Mouse (Mus musculus): ENCODE measurements around the gene Hist1h3b.

The Hist1h3b gene

DNA sequence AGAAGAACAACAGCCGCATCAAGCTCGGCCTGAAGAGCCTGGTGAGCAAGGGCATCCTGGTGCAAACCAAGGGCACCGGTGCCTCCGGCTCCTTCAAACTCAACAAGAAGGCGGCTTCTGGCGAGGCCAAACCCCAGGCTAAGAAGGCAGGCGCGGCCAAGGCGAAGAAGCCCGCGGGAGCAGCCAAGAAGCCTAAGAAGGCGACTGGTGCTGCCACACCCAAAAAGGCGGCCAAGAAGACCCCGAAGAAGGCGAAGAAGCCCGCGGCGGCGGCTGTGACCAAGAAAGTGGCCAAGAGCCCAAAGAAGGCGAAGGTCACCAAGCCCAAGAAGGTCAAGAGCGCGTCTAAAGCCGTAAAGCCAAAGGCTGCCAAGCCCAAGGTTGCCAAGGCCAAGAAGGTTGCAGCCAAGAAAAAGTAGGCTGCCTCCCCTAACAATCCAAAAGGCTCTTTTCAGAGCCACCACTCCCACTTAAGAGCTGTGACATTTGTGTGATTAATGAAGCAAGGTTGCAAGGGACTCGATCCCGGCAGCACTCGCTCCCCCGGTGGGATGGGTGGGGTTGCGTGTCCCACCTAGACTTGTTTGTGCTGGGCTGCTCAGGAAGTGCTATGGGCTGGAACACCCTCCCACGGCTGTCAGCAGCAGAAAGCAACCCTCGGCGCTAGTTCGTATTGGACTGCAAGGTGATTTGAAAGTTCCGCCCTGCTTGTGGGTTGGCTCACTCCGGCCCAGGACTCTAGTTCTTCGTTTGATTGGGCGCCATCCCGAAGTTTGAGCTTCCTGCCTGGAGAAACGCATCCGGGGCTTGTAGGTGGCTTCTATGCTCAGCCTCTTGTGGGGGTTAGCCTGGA is 12.8 kb upstream of the Hist1h3b start:
- peak; percentile 88 for DNase-seq

DNA sequence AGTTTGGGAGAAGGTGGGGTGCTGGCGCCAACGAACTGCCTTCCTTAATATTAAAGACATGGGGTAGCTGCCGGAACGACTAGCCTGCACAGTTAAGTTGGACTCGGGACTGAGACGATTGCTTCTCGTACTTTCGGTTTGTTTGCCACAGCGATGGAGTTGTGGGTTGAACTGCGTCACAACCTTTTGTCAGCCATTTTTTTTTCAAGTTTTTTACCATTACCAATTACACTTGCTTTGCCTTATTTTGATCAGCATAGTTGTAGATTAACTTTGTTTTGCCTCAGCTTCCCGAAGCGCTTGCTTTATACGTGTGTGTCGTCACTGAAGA is 12.2 kb upstream of the Hist1h3b start:
- no peak for DNase-seq

DNA sequence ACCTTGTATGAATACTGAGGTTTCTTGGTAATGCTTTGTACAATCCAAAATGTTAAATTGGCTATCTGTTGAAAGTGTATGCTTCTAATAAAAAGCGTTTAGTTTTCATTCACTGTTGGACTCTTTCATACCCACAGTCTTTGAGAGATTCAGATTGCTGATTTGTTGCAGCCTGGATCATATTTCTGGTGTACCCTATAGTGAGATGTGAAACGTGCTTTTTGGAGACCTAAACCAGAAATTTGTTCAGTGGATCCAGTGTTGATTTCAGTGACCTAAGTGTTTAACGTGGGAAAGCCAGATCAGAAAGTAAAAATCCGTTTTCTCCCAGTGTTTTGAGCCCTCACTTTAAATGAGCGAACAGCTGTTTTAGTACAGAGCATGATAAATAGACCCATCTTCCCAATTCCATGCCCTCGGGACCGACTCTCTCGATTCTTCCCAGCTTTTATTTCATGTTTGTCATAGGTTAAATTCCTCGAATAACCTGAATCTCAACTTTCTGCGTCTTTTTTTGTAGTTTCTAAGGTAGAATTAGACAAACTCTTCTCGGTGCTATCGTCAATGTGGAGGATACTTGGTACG is 11.7 kb upstream of the Hist1h3b start:
- no peak for DNase-seq

DNA sequence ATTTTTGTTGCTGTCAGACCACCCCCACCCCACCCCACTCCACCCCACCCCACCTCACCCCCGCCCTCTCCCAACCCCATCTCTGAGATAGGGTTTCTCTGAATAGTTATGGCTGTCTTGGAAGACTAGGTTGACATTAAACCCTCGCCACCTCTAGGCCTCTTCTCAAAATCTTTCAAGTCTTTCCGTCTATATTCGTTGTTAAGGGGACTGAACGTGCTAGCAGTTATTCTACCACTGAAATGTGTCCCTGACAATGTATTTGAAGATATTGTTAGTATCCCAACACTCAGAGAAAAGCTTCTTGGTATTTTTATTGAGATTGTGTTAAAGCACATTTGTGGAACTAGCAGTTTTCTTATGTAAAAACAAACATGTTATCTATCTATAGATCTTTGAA is 11.2 kb upstream of the Hist1h3b start:
- no peak for DNase-seq

DNA sequence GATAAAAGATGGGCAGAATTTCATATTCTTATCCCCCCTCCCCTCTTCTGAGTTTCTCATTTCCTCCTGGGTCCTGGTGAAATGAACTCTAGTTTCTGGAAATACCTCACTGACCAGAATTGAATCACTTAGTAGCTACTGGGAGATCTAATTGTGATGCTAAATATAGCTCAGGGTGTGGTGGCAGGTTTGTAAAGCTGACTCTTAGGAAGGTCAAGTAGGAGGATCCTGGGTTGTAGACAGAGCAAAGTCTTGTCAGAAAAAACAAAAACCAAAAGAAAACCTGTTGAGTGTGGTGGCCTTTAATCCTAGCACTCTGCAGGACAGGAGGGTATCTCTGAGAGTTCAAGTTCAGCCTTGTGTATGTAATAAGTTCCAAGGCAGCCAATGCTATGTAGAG is 10.1 kb upstream of the Hist1h3b start:
- no peak for DNase-seq

DNA sequence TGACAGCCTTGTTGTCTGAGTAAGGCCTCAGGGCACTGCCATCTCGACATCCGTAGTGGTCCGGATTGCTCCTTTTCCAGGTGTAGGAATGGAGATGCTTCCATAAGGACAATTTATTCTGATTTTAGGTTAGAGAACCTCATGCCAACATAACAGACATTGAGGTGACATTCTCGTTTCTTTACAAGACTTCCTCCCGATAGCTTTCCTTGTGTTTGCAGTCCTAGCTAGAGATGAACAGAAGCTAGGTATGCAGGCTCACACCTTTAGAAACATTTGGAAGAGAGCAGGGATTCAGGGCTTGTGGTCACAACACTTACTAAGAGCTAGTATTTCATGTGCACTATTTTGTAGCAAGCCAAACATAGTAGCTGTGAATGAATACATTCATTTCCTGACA is 8.9 kb upstream of the Hist1h3b start:
- DNase-seq: no peak

DNA sequence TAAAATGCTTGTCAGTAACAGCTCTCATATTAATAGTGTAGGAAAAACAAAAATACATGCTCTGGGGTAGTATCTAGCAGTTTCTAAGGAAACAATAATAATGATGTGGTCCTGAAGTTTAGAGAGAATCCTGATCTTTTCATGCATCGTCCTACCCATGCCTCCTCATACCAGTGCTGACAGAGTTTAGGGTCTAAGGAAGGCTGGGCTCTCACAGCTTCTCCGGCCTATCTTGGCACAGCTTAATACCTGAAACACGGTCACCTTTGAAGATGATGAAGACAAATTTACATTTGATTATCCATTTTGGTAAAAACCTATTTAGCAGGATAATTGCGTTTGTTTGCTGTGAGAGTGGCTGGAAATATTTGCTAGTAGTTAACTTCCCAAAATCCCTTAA is 8.1 kb upstream of the Hist1h3b start:
- DNase-seq: no peak

DNA sequence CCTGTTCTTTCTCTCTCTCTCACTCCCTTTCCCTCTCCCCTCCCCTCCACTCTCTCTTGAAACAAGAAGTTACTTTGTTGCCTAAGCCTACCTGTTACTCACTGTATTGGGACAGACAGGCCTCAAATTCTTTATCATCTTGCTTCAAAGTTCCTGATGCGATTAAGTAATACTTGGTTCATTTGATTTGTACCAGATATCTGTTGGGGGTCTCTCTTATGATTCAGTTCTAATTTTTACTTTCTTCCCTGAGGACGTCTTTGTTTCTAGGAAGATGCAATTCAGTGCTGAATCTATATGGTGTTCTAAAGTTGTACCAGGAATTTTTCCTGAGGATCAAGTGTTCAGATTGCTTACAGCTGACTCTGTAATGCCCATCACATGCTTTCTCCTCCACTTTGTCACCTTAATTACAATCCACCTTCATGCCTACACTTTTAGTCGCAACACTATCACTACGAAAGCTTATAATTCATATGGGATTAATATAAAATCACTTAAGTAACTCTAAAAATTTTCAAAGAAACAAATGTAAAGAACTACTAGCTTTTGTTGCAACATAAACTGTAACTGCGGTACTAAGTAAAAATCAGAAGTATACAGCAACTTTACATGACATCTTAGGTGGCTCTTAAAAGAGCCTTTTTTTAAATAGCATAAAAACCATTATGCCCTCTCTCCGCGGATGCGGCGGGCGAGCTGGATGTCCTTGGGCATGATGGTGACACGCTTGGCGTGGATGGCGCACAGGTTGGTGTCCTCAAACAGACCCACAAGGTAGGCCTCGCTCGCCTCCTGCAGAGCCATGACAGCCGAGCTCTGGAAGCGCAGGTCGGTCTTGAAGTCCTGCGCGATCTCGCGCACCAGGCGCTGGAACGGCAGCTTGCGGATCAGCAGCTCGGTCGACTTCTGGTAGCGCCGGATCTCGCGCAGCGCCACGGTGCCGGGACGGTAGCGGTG is 7.4 kb upstream of the Hist1h3b start:
- DNase-seq: peak; percentile 34

DNA sequence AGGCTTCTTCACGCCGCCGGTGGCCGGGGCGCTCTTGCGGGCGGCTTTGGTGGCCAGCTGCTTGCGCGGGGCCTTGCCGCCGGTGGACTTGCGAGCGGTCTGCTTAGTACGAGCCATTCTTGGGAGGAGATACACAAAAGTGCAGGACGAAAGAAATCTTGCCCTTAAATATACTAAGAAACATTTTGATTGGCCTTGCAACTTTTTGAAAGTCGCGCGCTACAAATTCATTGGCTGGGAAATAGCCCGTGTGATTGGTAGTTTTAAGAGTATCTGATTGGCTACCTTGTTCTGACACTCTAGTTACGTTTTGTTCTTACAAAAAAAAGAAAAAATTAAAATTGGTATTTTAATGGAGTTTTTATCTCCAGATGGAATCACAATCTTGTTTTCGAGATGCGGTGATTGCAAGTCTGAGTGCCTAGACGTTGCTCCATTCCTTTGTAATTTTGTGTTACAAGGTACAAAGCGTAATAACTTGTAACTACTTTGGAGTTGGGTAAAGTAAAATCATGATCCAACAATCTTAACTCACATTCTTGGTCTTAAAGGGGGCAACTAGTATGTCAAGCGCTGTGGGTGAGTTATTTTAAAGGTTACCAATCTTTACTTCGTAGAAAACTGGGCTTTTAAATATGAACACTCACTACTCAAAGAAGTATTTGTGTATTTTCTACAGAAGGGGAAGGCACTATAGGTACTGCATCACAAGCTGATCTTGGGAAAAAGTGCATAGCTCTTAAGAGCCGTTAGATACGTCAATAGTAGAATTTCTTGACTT is 6.5 kb upstream of the Hist1h3b start, which contains the start of gene Hist1h3c:
Gene Hist1h3c, minus strand, starts transcription at position 222 of the 781 bp plus-strand sequence.
- peak; percentile 86 for DNase-seq

DNA sequence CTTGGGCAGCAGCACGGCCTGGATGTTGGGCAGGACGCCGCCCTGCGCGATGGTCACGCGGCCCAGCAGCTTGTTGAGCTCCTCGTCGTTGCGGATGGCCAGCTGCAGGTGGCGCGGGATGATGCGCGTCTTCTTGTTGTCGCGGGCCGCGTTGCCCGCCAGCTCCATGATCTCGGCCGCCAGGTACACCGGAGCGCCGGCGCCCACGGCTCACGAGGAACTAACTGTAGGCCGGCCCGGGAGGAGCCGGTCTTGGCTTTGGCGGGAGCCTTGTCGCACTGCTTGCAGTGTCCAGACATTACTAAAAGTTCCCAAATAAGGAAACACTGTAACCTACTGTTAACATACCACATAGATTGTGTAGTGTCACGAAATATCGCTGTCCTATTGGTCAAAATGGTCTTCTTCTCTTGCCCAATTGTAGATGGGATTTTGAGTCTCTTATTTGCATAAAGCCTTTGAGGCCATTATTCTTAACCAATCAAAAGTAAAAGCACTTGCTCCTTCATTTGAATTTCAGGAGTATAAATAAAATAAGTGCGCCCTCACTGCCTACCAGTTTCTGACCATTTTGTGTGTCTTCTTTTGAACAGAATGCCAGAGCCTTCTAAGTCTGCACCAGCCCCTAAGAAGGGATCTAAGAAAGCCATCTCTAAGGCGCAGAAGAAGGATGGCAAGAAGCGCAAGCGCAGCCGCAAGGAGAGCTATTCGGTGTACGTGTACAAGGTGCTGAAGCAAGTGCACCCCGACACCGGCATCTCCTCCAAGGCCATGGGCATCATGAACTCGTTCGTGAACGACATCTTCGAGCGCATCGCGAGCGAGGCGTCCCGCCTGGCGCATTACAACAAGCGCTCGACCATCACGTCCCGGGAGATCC is 5.6 kb upstream of the Hist1h3b start, which contains the start of gene Hist1h2bb:
Gene Hist1h2bb, plus strand, starts transcription at position 534 of the 880 bp plus-strand sequence.
- DNase-seq: peak; percentile 81

DNA sequence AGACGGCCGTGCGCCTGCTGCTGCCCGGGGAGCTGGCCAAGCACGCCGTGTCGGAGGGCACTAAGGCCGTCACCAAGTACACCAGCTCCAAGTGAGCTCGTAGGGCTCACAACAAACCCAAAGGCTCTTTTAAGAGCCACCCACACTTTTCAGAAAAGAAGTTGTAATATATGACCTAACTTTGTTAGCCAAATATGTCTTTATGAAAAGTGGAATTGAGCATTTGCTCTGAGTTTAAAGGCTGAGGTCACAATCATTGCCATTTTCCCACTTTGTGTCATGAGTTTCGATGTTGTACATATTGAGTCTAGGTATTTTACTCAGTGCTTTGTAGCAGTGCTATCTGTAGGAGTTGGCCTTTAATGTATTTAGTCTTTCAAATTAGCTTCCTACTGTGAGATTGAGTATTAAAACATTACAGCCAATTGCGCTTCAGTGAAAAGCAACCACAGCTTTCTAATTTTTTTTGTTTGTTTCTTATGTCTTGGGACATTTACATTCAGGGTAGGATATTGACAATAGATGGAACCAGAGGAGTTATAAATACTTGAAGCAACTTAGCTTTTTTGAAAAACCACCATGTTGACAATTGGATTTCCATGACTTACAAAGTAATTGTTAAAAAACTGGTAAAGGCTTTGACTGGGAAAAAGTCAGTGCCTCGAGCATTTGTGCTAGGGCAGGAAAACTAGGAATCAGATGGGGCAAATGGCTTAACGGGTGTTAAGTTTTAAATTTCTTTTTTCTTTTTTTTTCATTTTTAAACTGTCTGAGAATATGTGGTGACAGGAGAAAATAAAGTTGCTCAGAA is 4.8 kb upstream of the Hist1h3b start:
- DNase-seq: no peak

DNA sequence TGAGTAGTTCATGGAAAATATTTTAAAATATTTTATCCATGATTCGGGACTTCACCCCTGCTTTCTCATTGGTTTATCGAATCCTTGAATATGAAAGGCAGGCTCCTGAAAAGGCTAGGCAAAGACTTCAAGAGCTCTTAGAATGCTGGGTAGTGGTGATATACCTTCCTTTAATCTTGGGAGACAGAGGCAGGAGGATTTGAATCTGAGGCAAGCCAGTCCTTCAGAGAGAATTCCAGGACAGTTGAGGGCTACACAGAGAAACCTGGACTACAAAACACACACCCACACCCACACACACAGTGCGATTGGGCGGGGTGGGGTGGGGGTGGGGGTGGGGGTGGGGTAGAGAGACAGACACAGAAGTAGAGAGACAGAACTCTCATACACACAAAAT is 4.2 kb upstream of the Hist1h3b start:
- DNase-seq: no peak

DNA sequence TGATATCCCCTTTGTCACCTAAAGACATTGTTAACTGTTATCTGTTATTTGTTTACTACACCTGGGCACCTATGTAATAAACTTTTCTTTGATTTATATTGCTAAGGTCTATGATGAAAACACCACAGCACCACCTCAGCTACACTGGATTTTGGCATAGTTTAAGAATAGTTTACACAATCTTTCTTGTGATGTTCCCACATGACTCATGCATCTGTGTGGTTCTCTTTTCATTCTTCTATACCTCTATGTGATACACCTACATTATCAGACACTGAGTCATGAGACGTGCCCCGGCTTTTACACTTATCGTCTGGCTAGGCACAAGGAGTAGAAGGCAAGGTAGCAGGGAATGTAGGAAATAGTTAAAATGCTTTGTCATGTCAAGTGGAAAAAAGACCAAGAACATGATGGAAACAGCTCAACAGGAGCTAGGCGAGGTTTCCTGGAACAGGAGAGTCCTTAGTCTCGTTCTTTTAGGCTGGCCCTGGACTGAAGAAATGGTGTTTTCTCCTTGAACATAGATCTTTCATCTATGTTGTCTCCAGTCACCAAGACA is 2.4 kb upstream of the Hist1h3b start:
- no peak for DNase-seq

DNA sequence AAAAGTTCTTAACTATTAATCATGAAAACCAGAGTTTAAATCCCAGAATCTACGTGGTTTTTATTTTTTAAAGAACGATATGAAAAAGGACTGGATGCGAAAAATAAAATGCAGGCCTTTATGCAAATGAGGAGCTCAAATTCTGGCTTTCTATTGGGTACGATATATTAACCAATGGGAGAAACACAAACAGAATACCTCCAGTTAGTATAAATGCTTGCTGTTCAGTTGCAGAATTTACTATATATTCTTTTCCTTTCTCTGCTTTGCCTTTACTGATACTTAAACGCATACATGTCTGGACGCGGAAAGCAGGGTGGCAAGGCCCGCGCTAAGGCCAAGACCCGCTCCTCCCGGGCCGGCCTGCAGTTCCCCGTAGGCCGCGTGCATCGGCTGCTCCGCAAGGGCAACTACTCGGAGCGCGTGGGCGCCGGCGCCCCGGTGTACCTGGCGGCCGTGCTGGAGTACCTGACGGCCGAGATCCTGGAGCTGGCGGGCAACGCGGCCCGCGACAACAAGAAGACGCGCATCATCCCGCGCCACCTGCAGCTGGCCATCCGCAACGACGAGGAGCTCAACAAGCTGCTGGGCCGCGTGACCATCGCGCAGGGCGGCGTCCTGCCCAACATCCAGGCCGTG is 1.1 kb upstream of the Hist1h3b start, which contains the start of gene Hist1h2ab:
Gene Hist1h2ab, plus strand, starts transcription at position 288 of the 639 bp plus-strand sequence.
- DNase-seq: peak; percentile 80

DNA sequence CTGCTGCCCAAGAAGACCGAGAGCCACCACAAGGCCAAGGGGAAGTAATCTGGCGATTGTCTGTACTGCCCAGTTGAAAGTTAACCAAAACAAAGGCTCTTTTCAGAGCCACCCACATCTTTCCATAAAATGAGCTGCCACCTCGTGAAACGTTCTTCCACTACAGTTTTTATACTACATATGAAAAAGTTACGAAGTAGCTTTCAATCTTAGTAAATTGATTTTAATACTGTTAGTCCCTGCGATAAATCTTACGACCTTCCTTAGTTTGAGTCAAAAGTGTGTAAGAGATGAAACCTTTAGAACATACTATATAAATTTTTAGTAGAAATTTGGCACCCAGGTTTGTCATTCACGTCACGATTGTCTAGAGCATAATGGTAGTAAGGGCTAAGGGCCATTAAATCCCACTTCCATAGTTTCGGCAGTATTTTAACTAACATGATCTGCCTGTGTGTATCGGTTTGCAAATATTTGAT is 550 bp upstream of the Hist1h3b start:
- DNase-seq: no peak

DNA sequence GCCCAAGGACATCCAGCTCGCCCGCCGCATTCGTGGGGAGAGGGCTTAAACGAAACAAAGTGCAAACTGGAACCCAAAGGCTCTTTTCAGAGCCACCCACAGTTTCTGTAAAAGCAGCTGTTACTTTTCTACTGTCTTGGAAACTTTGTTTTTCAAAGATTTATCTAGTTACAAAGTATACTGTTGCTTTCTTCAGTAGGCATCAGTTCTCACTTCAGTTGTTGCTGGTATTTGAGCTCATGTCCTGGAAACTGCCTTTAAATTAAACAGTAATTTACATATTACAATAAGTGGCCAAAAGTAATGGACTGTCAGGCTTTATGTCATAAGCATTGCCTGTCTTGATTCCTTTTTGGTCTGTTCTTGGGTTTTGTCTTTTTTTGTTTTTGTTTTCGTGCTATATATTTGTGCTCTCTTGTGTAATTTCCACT is 690 bp downstream of the Hist1h3b start:
- DNase-seq: no peak

DNA sequence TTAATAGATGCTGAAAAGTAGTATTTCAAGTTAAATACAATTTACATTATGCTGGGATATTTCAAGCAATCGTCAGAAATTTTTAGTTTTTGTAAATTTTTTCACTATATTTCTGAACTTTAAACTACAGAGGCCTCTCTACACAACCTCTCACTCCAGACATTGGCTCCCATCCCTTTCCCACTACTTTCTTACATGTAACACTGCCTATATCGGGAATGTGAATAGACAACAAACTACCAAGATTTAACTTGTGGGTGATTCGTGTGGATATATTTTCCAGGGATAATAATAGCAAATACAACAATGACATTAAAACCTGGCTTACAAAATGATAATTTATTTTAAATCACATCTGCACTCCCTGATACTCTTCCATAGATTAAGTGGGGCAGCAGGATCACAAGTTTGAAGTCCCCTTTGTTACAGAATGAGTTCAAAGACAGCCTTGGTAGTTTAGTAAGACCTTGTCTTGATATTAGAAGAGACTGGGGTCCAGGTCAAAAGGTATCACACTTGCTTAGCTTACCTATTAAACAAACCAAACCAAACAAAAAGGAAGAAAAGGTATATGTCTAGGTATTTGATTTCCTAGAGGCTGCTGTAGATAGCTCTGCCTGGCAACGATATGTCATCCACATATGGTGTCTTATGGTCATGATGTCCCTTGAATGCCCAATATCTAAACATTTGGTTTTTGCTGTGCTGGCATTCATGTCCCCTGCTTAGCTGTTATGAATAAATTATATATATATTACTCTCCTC is 1.4 kb downstream of the Hist1h3b start:
- no peak for DNase-seq

DNA sequence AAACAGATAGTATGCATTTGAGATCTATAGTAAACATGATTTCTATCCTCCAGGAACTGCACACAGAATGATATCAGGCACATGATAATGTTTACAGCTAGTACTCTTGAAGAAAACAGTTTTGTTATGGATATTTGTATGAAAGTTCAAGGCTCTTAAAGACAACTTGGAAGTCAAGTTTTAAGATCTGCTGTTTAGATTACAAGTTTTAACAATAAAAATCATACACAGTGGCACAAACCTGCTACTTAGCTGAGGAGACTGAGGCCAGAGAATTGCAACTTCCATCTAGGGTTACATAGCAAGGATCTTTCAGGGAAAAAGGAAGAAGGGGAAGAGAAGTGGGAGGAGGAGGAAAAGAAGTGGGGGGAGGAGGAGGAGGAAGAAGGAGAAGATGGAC is 2.9 kb downstream of the Hist1h3b start:
- no peak for DNase-seq

DNA sequence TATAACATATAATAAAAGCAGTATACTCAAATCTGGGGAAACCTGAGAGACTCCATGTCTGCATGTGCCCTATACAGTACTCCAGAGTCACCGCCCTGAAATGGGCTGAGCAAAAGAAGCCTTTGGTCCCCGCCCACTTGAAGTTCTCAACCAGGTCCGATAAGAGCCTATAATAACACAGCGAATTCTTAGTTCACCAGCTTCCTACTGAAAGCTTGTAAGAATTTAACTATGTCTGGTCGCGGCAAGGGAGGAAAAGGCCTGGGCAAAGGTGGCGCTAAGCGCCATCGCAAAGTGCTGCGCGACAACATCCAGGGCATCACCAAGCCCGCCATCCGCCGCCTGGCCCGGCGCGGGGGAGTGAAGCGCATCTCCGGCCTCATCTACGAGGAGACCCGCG is 4.7 kb downstream of the Hist1h3b start, which contains the start of gene Hist1h4b:
Gene Hist1h4b, plus strand, starts transcription at position 224 of the 400 bp plus-strand sequence.
- peak; percentile 93 for DNase-seq
